Mouse (Mus musculus): ENCODE results near the gene Syde2. TPM values are rescaled to one million over a fixed set of nuclear protein-coding genes. Genes with fewer than 3 reads are reported as not detected.
"Not testable (repeated sequence)": the region's sequence is repeated elsewhere in the genome, so short reads cannot be mapped to it uniquely, and the experiment has no call there.

Gene Syde2
- polyA plus RNA-seq, 1 experiment: 3.3 TPM

- not testable (repeated sequence) for DNase-seq (ENCODE audit: extremely low spot score in 1 of 2, low spot score in 1 of 2)
These were observed 22.1 kb upstream of the Syde2 start for GRCm38 (mm10) chr3:145965583-145965982.

- DNase-seq (ENCODE audit: extremely low spot score in 1 of 2, low spot score in 1 of 2): no peak
These were observed 20.9 kb upstream of the Syde2 start for GRCm38 (mm10) chr3:145966806-145967205.

- no peak for DNase-seq (ENCODE audit: extremely low spot score in 1 of 2, low spot score in 1 of 2)
These were observed 18.6 kb upstream of the Syde2 start for GRCm38 (mm10) chr3:145969031-145969501.

- DNase-seq (ENCODE audit: extremely low spot score in 1 of 2, low spot score in 1 of 2): no peak
These were observed 16.2 kb upstream of the Syde2 start for GRCm38 (mm10) chr3:145971501-145971900.

GRCm38 (mm10) chr3:145974986-145975385 lies 12.7 kb upstream of the Syde2 start:
- DNase-seq (ENCODE audit: extremely low spot score in 1 of 2, low spot score in 1 of 2): no peak

DNA sequence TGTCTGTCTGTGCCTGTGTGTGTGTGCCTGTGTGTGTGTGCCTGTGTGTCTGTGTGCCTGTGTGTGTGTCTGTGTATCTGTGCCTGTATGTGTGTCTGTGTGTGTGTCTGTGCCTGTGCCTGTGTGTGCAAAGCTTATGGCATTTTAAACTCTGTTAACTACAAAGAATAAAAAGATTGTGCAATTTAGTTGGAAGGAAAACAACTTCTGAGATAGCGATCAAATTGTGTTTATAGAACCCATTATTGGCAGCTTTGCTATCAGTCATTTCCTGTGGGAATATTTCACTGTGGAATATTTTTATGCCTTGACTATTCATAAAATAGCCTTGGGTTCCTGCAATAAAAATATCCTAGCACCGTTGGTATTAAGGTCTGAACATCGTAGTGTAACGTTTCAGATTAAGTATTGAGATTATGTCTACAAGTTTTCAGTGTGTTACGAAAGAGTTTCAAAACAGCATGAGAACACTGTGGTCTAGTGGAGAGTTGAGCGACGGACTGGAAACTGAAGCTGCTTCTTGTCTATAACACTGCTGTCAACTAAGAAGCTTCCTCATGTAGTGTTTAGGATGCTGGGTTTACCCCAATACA lies 2.2 kb upstream of the Syde2 start:
- DNase-seq (ENCODE audit: extremely low spot score in 1 of 2, low spot score in 1 of 2): no peak

GRCm38 (mm10) chr3:145986317-145987001 lies 1.2 kb upstream of the Syde2 start:
- no peak for DNase-seq (ENCODE audit: extremely low spot score in 1 of 2, low spot score in 1 of 2)

DNA sequence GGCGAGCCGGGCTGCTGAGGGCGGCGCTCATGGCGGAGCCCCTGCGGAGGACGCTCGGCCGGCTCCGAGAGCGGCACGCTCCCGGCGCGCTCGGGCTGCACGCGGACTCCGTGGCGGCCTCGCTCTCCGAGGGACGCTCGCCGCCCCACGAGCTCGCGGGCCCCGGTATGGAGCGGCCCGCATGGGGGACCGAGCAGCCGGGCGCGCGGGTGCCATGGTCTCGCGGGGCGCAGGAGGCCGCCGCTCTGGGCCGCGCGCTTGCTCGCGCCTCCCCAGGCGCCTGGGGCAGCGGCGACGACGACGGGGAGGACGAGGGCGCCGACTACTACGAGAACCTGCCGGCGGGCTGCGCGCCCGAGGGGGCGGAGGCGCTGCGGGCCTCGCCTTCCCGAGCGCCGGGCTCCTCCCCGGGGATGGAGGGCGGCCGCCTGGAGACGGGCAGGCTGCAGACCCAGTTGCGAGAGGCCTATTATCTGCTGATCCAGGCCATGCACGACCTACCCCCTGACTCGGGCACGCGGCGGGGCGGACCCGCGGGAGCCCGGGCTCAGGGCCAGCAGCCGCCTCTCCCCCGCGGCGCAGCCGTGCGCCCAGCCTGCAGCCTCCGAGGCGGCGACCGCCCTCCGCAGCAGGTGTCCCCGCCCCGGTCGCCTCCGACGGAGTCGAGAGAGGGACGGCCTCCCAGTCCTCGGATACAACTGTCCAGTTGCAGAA lies 457 bp downstream of the Syde2 start:
- DNase-seq (ENCODE audit: extremely low spot score in 1 of 2, low spot score in 1 of 2): peak in 1 of 2 experiments; percentile 45

DNA sequence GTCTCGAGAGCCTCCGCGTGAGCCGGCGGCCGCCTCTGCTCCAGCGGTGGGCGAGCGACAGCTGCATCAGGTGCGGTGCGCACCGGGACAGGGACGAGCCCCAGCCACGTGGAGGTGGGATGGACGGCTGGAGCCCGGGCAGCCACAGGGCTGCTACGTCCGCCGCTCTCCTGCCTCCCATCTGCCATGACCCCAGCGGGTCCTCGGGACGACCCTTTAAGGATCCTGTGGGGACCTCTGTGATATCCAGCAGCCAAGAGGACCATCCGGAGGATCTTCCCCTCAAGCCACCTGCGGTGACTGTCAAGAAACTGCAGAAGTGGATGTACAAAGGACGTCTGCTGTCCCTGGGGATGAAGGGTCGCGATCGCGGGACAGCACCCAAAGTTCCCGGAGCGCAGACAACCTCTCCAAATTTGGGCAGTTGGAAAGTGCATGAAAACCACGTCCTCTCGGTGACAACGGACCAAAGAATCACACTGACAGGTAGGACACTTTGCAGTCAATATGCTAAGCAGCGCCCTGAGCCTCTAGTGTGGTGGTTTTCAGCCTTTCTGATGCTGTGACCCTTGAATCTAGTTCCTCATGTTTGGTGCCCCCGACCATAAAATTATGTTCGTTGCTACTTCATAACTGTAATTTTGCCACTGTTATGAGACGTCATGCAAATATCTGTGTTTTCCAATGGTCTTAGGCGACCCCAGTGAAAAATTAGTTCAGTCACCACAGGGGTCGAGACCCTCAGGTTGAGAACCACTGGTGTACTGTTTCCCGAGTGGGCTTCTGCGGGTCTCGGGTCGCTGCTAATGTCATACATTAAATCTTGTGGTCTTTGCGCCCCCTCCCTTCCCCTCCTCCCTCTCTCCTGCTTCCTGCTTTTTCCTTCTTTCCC lies 1.3 kb downstream of the Syde2 start:
- DNase-seq (ENCODE audit: extremely low spot score in 1 of 2, low spot score in 1 of 2): no peak

DNA sequence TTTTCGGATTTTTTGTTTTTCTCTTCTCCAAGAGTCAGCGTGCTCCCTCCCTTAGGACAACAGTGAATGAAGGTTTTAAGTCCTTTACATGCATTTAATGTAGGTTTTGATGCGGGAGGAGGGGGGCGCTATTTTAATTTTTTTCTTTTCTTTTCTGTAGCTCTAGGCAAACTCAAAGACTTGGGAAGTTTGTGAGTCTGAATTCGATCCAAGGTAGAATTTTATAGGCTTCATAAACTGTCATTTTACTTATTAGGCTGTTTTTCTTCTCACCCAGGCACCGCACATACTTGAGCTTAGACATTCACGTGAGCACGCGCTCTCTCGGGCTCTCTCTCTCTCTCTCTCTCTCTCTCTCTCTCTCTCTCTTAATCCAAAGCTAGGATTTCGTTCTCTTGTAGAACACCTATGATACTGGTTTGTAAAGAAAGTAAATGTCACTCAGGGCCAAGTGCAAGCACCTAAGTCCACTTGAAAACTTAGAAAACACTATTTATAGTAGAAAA lies 2.0 kb downstream of the Syde2 start:
- no peak for DNase-seq (ENCODE audit: extremely low spot score in 1 of 2, low spot score in 1 of 2)

DNA sequence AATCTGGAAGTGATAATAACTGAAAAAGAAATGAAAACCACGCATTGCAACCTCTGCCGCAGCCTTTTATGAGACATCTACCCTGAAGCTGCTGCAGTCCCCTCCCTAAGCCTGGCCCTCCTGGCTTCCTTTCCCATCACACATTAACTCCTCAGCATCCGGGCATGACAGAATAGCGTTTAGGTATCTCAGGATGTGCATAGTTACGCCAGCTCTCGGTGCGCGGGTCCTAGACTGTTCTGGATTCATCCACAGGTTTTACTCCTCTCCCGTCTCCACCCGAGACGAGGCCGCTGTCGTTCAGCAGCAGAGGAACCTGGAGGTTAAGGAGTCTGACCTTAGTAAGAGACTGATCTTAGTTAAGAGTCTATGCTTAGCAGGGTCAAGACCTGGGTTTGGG lies 3.5 kb downstream of the Syde2 start:
- no peak for DNase-seq (ENCODE audit: extremely low spot score in 1 of 2, low spot score in 1 of 2)

- no peak for DNase-seq (ENCODE audit: extremely low spot score in 1 of 2, low spot score in 1 of 2)
These were observed 4.5 kb downstream of the Syde2 start for GRCm38 (mm10) chr3:145991976-145992730.

DNA sequence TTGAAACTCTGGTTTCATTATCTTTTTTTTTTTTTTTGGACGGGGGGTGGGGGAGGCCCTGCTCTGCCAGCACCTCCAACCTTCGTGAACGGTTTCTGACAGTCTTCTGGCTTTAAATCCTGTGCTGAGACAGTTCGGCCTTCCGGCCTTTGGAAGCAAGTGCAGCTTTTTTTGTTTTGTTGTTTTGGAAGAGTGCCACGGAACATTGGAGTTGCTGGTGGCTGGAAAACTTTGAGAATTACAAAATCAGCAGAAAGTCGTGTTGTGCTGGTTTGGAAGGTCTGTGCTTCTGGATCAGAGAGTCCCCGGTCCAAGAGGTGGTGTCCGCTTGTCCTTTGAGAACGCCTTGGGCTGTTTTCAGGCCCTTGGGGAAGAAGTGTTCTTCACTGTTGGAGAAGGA lies 5.1 kb downstream of the Syde2 start:
- peak in 1 of 2 experiments; percentile 12 for DNase-seq (ENCODE audit: extremely low spot score in 1 of 2, low spot score in 1 of 2)

- DNase-seq (ENCODE audit: extremely low spot score in 1 of 2, low spot score in 1 of 2): no peak
These were observed 6.0 kb downstream of the Syde2 start for GRCm38 (mm10) chr3:145993481-145994201.

GRCm38 (mm10) chr3:145995489-145995888 lies 7.8 kb downstream of the Syde2 start:
- no peak for DNase-seq (ENCODE audit: extremely low spot score in 1 of 2, low spot score in 1 of 2)

DNA sequence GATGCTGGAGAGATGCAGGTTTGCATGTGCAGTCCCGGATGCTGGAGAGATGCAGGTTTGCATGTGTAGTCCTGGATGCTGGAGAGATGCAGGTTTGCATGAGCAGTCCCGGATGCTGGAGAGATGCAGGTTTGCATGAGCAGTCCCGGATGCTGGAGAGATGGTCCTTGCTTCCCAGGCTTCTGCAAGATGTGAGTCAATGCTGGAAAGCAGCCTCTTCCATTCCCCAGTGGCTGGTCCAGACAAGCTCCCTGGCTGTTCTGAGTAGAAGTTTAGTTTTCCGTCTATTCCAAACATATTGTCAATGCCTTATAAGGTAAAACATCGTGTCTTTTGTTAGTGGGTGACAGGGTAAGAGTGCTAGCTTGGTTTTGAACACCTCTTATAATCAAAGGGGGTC lies 8.9 kb downstream of the Syde2 start:
- DNase-seq (ENCODE audit: extremely low spot score in 1 of 2, low spot score in 1 of 2): not testable (repeated sequence)

DNA sequence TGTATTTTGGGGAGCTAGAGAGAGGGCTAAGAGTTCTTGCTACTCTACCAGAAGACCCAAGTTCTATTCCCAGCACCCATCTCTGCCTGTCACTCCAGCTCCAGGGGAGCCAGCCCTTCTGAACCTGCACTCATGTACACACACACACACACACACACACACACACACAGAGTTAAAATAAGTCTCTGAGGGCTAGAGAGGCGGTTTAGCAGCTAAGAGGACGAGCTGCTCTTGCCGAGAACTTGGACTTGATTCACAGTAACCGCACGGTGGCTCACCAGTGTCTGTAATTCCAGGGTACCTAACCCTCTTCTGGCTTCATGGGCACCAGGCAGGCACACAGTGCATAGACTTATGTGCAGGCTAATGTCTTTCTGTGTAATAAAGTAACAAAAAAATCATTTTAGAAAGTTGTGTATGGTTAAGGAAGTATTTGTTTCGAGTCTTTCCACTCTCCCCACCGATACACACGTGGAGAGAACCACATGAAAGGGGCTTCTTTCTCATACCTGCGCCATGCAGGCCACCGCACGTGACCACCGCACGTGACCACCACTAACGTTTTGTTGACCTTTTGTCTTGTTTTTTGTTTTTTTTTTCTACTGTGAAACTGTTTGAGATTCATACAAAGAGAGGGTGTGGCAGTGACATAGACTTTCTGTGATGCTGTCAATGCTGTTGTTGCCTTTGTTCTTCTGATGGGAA lies 16.8 kb downstream of the Syde2 start:
- DNase-seq (ENCODE audit: extremely low spot score in 1 of 2, low spot score in 1 of 2): no peak

DNA sequence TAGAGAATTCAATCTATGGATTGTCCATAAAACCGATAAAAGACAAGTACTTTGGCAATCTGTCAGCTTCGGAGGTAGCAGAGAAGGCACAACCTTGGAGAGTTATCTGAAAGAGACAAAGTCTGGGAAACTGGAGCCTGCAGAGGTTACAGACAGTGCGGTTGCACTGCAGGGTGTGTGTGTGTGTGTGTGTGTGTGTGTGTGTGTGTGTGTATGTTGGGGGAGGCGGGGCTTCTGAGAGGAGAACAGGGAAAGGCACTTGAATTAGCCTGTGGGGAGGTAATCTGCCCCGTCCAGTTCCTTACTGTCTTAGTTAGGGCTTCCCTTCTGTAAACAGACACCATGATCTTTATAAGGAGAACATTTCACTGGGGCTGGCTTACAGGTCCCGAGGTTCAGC lies 20.2 kb downstream of the Syde2 start:
- no peak for DNase-seq (ENCODE audit: extremely low spot score in 1 of 2, low spot score in 1 of 2)
